Mouse (Mus musculus) embryonic facial prominence, embryonic 15.5 days (tissue): ENCODE results near the gene Ppp1r12b. TPM values are rescaled to one million over a fixed set of nuclear protein-coding genes. Genes with fewer than 3 reads are reported as not detected.

ENCODE experiments used
- ATAC-seq: fragments of 200-750 bp; cut with Nextera tagmentation; 2 replicates; pipeline ENCODE4 v1.8.0; 2017; ENCODE audit warnings: low read depth, moderate TSS enrichment; ENCODE audit not compliant: insufficient number of reproducible peaks, low FRiP score, low TSS enrichment
- H3K27ac ChIP-seq: fragments of 300-500 bp; sonication (generic); replicated peaks from 2 replicates; pipeline ENCODE4 v1.5.1; 2015; ENCODE audit warnings: mild to moderate bottlenecking, inconsistent platforms
- H3K27me3 ChIP-seq: fragments of 300-500 bp; sonication (generic); 2 replicates; pipeline ENCODE4 v1.6.1; 2015; ENCODE audit warnings: inconsistent platforms
- H3K36me3 ChIP-seq: fragments of 300-500 bp; sonication (generic); 2 replicates; pipeline ENCODE4 v1.6.1; 2015; ENCODE audit warnings: mild to moderate bottlenecking, inconsistent platforms
- H3K4me1 ChIP-seq: fragments of 300-500 bp; sonication (generic); 2 replicates; pipeline ENCODE4 v1.6.1; 2015; ENCODE audit warnings: inconsistent platforms
- H3K4me2 ChIP-seq: fragments of 300-500 bp; sonication (generic); replicated peaks from 2 replicates; pipeline ENCODE4 v1.6.1; 2015; ENCODE audit warnings: mild to moderate bottlenecking, inconsistent platforms
- H3K4me3 ChIP-seq: fragments of 300-500 bp; sonication (generic); replicated peaks from 2 replicates; pipeline ENCODE4 v1.5.1; 2015; ENCODE audit warnings: mild to moderate bottlenecking, inconsistent platforms
- H3K9ac ChIP-seq: fragments of 300-500 bp; sonication (generic); 2 replicates; pipeline ENCODE4 v1.6.1; 2015; ENCODE audit warnings: inconsistent platforms
- H3K9me3 ChIP-seq: fragments of 300-500 bp; sonication (generic); replicated peaks from 2 replicates; pipeline ENCODE4 v1.6.1; 2016; ENCODE audit warnings: inconsistent platforms
- WGBS: fragments of 180-500 bp; shearing (Covaris S2); methylation state at CpG from one replicate; pipeline ENCODE4 v1.1.7; 2015; 5-methylcytosine and 5-hydroxymethylcytosine counted together
- polyA plus RNA-seq: library from polyadenylated mRNA; unstranded; fragments of >200 nt; fragmentation: Nextera tagmentation; extraction: Ambion mirVana; gene quantifications from 2 replicates; pipeline ENCODE4 v1.2.1, GENCODE M21; 2015

Gene Ppp1r12b
- polyA plus RNA-seq, 1 experiment from 2014 or later, result 9.6 TPM

DNA sequence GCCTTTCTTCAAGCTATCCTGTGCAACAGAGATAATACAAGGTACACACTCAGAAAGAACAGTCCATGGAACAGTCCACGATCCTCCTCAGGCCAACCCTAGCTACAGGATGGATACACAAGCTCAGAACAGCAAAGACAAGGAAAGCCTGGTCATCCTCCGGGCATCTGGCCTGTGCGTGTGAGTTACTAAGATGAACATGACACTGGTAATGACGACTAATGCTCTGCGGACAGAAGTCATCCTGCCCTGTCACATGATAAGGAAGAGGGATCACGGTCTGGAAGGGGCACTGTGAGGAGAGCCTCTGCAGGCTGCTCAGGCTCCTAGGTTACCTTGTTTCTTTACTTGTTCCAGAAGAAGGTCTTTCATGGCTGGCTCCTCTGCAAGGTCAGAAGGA, 59.7 kb downstream of the Ppp1r12b start:
- Histone ChIP-seq H3K4me3 (no peak overlapping the region), H3K36me3 (peaks cover 23% of the 10 kb centered on the region), H3K4me1 (no peaks in the 10 kb centered on the region), H3K27ac (no peak overlapping the region), H3K9ac (no peak overlapping the region), H3K9me3 (no peaks in the 10 kb centered on the region), H3K27me3 (no peaks in the 10 kb centered on the region), H3K4me2 (no peak overlapping the region)
- ATAC-seq, result no peak
- 92% methylated on average over 6 of the region's 6 CpGs for WGBS

- H3K9ac ChIP-seq, result no peak overlapping the region
- H3K27me3 ChIP-seq, result no peaks in the 10 kb centered on the region
- no peaks in the 10 kb centered on the region for H3K4me1 ChIP-seq
- peaks cover 23% of the 10 kb centered on the region for H3K36me3 ChIP-seq
- no peak for ATAC-seq
- no peak overlapping the region for H3K27ac ChIP-seq
- no peak overlapping the region for H3K4me3 ChIP-seq
- no peak overlapping the region for H3K4me2 ChIP-seq
- no peaks in the 10 kb centered on the region for H3K9me3 ChIP-seq
- 88% methylated on average over 3 of the region's 3 CpGs for WGBS
Measured at GRCm38 (mm10) chr1:134894803-134895202, 60.9 kb downstream of the Ppp1r12b start.

- Histone ChIP-seq H3K4me3 (no peak overlapping the region), H3K36me3 (peaks cover 26% of the 10 kb centered on the region), H3K27ac (no peak overlapping the region), H3K4me1 (no peaks in the 10 kb centered on the region), H3K9me3 (no peaks in the 10 kb centered on the region), H3K4me2 (no peak overlapping the region), H3K27me3 (no peaks in the 10 kb centered on the region), H3K9ac (no peak overlapping the region)
- ATAC-seq, result no peak
- 83% methylated on average over 5 of the region's 5 CpGs for WGBS
Measured at GRCm38 (mm10) chr1:134891916-134892315, 63.8 kb downstream of the Ppp1r12b start.

GRCm38 (mm10) chr1:134889629-134890028, 66.1 kb downstream of the Ppp1r12b start:
- H3K9me3 ChIP-seq, result no peaks in the 10 kb centered on the region
- no peak overlapping the region for H3K27ac ChIP-seq
- no peak overlapping the region for H3K9ac ChIP-seq
- no peak for ATAC-seq
- H3K4me1 ChIP-seq, result no peaks in the 10 kb centered on the region
- no peak overlapping the region for H3K4me3 ChIP-seq
- peaks cover 17% of the 10 kb centered on the region for H3K36me3 ChIP-seq
- no peaks in the 10 kb centered on the region for H3K27me3 ChIP-seq
- 94% methylated on average over 6 of the region's 6 CpGs for WGBS
- no peak overlapping the region for H3K4me2 ChIP-seq

DNA sequence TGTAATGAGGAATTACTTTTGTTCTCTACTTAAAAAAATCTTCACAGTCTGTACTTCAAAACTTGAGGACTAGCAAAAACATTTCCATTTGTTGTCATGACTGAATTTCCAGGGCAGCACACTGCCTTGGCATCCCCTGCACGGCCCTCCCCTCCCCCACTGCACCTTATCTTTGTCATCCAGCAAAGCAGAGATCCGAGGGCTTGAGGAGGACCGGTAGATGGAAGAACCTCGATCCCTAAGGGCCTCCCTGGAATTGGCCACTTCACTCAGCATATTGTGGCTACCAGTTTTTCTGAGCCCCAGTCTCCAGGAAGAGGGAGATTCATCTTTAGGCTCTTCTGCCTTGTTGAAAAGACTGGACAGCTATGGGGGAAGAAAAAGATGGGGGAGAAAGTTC, 79.9 kb downstream of the Ppp1r12b start:
- ATAC-seq, result no peak
- no peak overlapping the region for H3K9ac ChIP-seq
- 49% methylated on average over 4 of the region's 4 CpGs for WGBS

DNA sequence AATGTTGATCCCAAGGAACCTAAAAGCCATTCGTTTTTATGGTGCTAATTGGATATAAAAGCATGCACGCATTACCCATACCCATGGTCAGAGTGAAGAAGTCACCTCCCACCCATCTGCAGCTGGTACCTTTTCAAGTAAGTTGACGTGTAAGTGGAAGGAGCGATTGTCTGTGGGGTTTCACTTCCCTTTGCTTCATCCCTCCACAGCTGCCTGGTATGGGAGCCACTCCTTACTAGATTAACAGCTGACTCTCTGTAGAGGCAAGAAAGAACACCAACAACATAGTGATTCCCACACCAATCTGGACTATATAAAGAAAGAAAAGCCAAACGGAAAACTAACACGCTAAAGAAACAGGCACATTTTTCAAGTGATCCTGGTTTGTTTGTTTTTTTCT, 83.1 kb downstream of the Ppp1r12b start:
- H3K4me1 ChIP-seq, result no peaks in the 10 kb centered on the region
- no peak overlapping the region for H3K4me2 ChIP-seq
- H3K27ac ChIP-seq, result no peak overlapping the region
- no peak for ATAC-seq
- no peaks in the 10 kb centered on the region for H3K9me3 ChIP-seq
- H3K36me3 ChIP-seq, result peaks cover 16% of the 10 kb centered on the region
- H3K9ac ChIP-seq, result no peak overlapping the region
- no peak overlapping the region for H3K4me3 ChIP-seq
- no peaks in the 10 kb centered on the region for H3K27me3 ChIP-seq
- 87% methylated on average over 6 of the region's 6 CpGs for WGBS

More for the DNA sequence above, 79.9 kb downstream of the Ppp1r12b start:
- Histone ChIP-seq H3K4me2 (no peak overlapping the region), H3K9me3 (no peaks in the 10 kb centered on the region), H3K27me3 (no peaks in the 10 kb centered on the region), H3K27ac (no peak overlapping the region), H3K36me3 (peaks cover 19% of the 10 kb centered on the region; the same call in 1 of the 2 replicates), H3K4me1 (no peaks in the 10 kb centered on the region), H3K4me3 (no peak overlapping the region)

GRCm38 (mm10) chr1:134866426-134866825, 89.3 kb downstream of the Ppp1r12b start:
- no peak overlapping the region for H3K4me2 ChIP-seq
- ATAC-seq, result no peak
- peaks cover 9% of the 10 kb centered on the region for H3K36me3 ChIP-seq
- H3K9me3 ChIP-seq, result no peaks in the 10 kb centered on the region
- H3K4me1 ChIP-seq, result no peaks in the 10 kb centered on the region
- H3K4me3 ChIP-seq, result no peak overlapping the region
- no peak overlapping the region for H3K9ac ChIP-seq
- H3K27me3 ChIP-seq, result no peaks in the 10 kb centered on the region
- WGBS, result 85% methylated on average over 2 of the region's 2 CpGs
- H3K27ac ChIP-seq, result no peak overlapping the region

- H3K9ac ChIP-seq, result no peak overlapping the region
- ATAC-seq, result no peak
- H3K27ac ChIP-seq, result no peak overlapping the region
- no peaks in the 10 kb centered on the region for H3K4me1 ChIP-seq
- 46% methylated on average over 6 of the region's 6 CpGs for WGBS
- no peaks in the 10 kb centered on the region for H3K9me3 ChIP-seq
- H3K27me3 ChIP-seq, result no peaks in the 10 kb centered on the region
- peaks cover 9% of the 10 kb centered on the region for H3K36me3 ChIP-seq
- no peak overlapping the region for H3K4me3 ChIP-seq
- no peak overlapping the region for H3K4me2 ChIP-seq
Measured at GRCm38 (mm10) chr1:134865552-134865951, 90.2 kb downstream of the Ppp1r12b start.

DNA sequence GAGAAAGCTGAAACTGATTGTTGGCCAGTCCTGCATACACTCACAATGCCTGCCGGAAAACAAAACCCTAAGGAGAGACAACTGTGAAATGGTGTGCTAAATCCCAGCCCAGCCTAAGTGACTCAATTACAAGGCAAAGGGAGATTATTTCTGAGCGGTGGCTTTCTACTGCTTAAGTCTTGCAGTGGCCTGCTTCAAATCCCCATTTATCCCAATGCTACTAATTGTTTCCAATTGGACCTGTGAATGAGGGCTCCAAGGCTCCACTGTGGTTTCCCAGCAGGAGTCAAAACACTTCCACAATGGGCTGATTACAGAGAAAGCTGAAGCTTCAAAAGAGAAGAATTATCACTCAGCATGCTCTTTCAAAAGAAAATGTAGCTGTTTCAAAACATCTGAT, 95.2 kb downstream of the Ppp1r12b start:
- H3K36me3 ChIP-seq, result peaks cover 4% of the 10 kb centered on the region; the same call in 1 of the 2 replicates
- H3K27ac ChIP-seq, result no peak overlapping the region
- H3K27me3 ChIP-seq, result no peaks in the 10 kb centered on the region
- ATAC-seq, result no peak
- no peaks in the 10 kb centered on the region for H3K9me3 ChIP-seq
- no peak overlapping the region for H3K9ac ChIP-seq
- H3K4me1 ChIP-seq, result no peaks in the 10 kb centered on the region
- 42% methylated on average over 2 of the region's 2 CpGs for WGBS
- no peak overlapping the region for H3K4me2 ChIP-seq
- H3K4me3 ChIP-seq, result no peak overlapping the region

DNA sequence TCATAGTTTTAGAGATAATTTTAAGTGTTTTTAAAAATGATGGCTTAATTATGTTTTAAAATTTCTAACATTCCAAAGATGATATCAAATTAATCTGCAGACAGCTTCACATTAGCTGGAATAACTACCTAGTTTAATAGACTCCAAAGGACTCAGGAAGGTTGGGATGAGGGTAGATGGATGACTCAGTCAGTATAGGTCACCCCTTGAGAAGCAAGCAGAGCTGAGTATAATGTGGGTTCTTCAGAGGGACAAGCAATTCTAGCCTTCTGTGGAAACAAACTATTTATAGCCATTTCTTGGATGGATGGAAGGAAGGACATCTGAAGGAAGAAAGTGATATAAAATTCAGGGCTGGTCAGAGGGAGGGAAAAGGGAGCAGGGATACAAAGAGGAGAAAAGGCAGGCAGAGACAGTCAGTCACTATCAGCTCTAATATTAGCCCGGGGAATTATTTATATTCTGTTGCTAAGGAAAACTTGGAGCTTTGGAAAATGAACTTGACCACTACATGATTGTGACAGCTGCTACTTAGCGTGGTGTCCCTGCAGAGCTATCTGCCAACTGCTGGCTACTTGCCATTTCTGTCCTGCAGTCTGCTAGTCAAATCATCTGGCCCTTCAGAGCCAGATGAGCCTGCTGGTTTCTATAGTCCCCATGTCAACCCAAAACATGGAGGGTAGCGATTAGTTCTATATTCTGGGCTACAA, 97.2 kb downstream of the Ppp1r12b start:
- Histone ChIP-seq H3K27me3 (no peaks in the 10 kb centered on the region), H3K27ac (no peak overlapping the region)

GRCm38 (mm10) chr1:134854325-134854982, 101.3 kb downstream of the Ppp1r12b start:
- H3K4me3 ChIP-seq, result no peak overlapping the region
- H3K9ac ChIP-seq, result no peak overlapping the region
- 92% methylated on average over 1 of the region's 1 CpGs for WGBS
- no peak for ATAC-seq
- no peak overlapping the region for H3K27ac ChIP-seq
- no peaks in the 10 kb centered on the region for H3K27me3 ChIP-seq
- peaks cover 6% of the 10 kb centered on the region; the same call in 1 of the 2 replicates for H3K36me3 ChIP-seq
- no peaks in the 10 kb centered on the region for H3K4me1 ChIP-seq
- no peak overlapping the region for H3K4me2 ChIP-seq
- no peaks in the 10 kb centered on the region for H3K9me3 ChIP-seq

More for the DNA sequence above, 97.2 kb downstream of the Ppp1r12b start:
- ATAC-seq, result no peak; the same call in 1 of the 2 replicates
- H3K4me2 ChIP-seq, result no peak overlapping the region
- no peak overlapping the region for H3K9ac ChIP-seq
- H3K4me3 ChIP-seq, result no peak overlapping the region
- H3K36me3 ChIP-seq, result peaks cover 4% of the 10 kb centered on the region; the same call in 1 of the 2 replicates
- no peaks in the 10 kb centered on the region for H3K9me3 ChIP-seq
- H3K4me1 ChIP-seq, result no peaks in the 10 kb centered on the region
- WGBS, result 76% methylated on average over 3 of the region's 3 CpGs
